Mouse (Mus musculus) 3T3-L1 (cell line): ENCODE results near the gene Kcne3.

ENCODE experiments used
- DNase-seq: peaks from one replicate; pipeline ENCODE4 v3.0.0-alpha.2; 2015; ENCODE audit warnings: low read depth, low spot score

Kcne3 gene

GRCm38 (mm10) chr7:100176269-100176668, at the start of gene Kcne3:
Kcne3 (plus strand) TSS chr7:100176502.
- no peak for DNase-seq

- no peak for DNase-seq
These were observed 49.8 kb upstream of the Kcne3 start for GRCm38 (mm10) chr7:100126514-100126913.

- DNase-seq: no peak
These were observed 47.9 kb upstream of the Kcne3 start for GRCm38 (mm10) chr7:100128262-100129041.

GRCm38 (mm10) chr7:100130592-100130991, 45.7 kb upstream of the Kcne3 start:
- DNase-seq: no peak

- no peak for DNase-seq
These were observed 43.9 kb upstream of the Kcne3 start for GRCm38 (mm10) chr7:100132379-100132778.

- DNase-seq: no peak
These were observed 39.3 kb upstream of the Kcne3 start for GRCm38 (mm10) chr7:100137038-100137437.

GRCm38 (mm10) chr7:100138075-100138474, 38.2 kb upstream of the Kcne3 start:
- DNase-seq: no peak

GRCm38 (mm10) chr7:100140591-100140990, 35.7 kb upstream of the Kcne3 start:
- no peak for DNase-seq

- no peak for DNase-seq
These were observed 27.7 kb upstream of the Kcne3 start for GRCm38 (mm10) chr7:100148586-100148985.

GRCm38 (mm10) chr7:100150086-100150485, 26.2 kb upstream of the Kcne3 start:
- DNase-seq: no peak

GRCm38 (mm10) chr7:100150626-100151025, 25.7 kb upstream of the Kcne3 start:
- DNase-seq: no peak

- peak; percentile 73 for DNase-seq
These were observed 18.6 kb upstream of the Kcne3 start for GRCm38 (mm10) chr7:100157669-100158068.

GRCm38 (mm10) chr7:100159105-100159841, 17.0 kb upstream of the Kcne3 start, which contains the start of gene Lipt2:
Lipt2 (plus strand) TSS chr7:100159277.
- peak; percentile 89 for DNase-seq

GRCm38 (mm10) chr7:100160006-100160405, 16.3 kb upstream of the Kcne3 start:
- no peak for DNase-seq

GRCm38 (mm10) chr7:100163506-100163905, 12.8 kb upstream of the Kcne3 start:
- peak; percentile 34 for DNase-seq

- no peak for DNase-seq
These were observed 7.6 kb upstream of the Kcne3 start for GRCm38 (mm10) chr7:100168654-100169053.

- no peak for DNase-seq
These were observed 5.5 kb upstream of the Kcne3 start for GRCm38 (mm10) chr7:100170756-100171155.

GRCm38 (mm10) chr7:100178016-100178890, 2.0 kb downstream of the Kcne3 start:
- DNase-seq: no peak

- DNase-seq: no peak
These were observed 2.6 kb downstream of the Kcne3 start for GRCm38 (mm10) chr7:100178891-100179233.

- DNase-seq: no peak
These were observed 3.1 kb downstream of the Kcne3 start for GRCm38 (mm10) chr7:100179394-100179793.

- no peak for DNase-seq
These were observed 3.6 kb downstream of the Kcne3 start for GRCm38 (mm10) chr7:100179836-100180407.

GRCm38 (mm10) chr7:100181176-100181575, 4.9 kb downstream of the Kcne3 start:
- DNase-seq: no peak
